Mouse (Mus musculus): ENCODE data around the gene Mmp23.
A peak's percentile ranks its signal among the peaks of the same experiment; 100 is the strongest.

Mmp23 gene

DNA sequence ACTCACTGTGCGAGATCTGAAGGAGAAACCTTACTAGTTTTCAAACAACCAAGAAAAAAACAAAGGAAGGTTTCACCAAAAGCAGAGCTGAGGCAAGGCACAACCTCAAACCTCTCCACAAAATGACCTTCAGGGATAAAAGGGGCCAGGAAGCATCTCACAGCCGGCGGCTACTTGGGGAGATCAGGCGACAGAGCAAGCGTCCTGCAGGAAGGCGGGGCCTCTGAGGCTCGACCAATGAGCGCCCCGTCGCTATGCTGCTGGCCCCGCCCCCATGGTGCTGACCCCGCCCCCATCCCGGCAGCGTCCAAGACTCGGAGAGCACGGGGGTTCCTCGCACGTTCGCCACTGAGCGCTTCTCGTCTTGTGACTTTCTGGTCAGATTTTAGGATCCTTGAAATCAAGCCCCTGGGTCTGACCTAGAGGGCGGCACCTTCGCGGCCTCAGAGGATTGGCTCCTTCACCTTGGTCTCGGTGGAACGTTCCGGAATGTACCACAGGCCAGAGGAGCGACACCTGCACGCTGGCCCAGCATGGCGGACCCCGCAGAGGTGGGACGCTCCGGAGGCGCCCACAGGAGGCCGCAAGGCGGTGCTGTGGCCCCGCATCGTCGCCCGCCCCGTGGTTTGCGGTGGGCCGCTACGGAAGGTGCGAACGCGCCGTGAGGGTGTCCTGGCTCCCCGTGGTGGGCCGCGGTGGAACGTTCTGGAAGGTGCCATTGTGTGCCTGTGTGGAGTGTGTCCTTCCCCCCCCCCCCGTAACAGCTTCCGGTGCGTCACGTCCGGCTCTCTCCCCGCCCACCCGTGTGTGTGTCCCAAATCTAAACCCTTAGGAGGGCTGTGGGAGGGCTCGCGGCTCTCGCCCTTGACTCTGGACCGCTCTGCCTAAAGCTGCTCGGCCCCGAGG, 51.8 kb downstream of the Mmp23 start, which contains the start of gene Slc35e2:
TSS of gene Slc35e2 (plus strand) at position 326 of the 906 bp plus-strand sequence.
- peak; percentile 95 for DNase-seq

All from cerebellum, adult 9-11 months (tissue).